Mouse (Mus musculus): ENCODE data around the gene Ccl2.

- no peak for TF ChIP-seq CTCF (IDR thresholded peaks at IDR 0.05; ENCODE audit: low read depth, low read length)
- TF ChIP-seq POLR2A (IDR thresholded peaks at IDR 0.05; ENCODE audit: borderline replicate concordance, low read depth, low read length): no peak
Observed at GRCm38 (mm10) chr11:82034446-82034845, 925 bp upstream of the Ccl2 start.

Measured in bone marrow macrophage, adult 2 months (primary cell).